Mouse (Mus musculus): Measurements from ENCODE around the gene Map3k3. TPM values are rescaled to one million over a fixed set of nuclear protein-coding genes. Genes with fewer than 3 reads are reported as not detected.
"Not testable (repeated sequence)": the region's sequence is repeated elsewhere in the genome, so short reads cannot be mapped to it uniquely, and the experiment has no call there.

Gene Map3k3
- 10 to 100 TPM; 30.2 to 37.4 (median 35.1) TPM for total RNA-seq (2022)

GRCm38 (mm10) chr11:106083708-106084701 is at the start of gene Map3k3:
Map3k3 (plus strand) TSS chr11:106084613.
- DNase-seq (ENCODE audit: low spot score in 2 of 2): peak; percentile 100

GRCm38 (mm10) chr11:106034986-106035385 is 49.4 kb upstream of the Map3k3 start:
- no peak for DNase-seq (ENCODE audit: low spot score in 2 of 2)

- DNase-seq (ENCODE audit: low spot score in 2 of 2): peak; percentile 98 to 99
Measured at GRCm38 (mm10) chr11:106036548-106037417, 47.6 kb upstream of the Map3k3 start, which contains the start of gene Dcaf7. Dcaf7 (plus strand) TSS chr11:106036872.

GRCm38 (mm10) chr11:106037418-106037751 is 47.0 kb upstream of the Map3k3 start:
- peak; percentile 63 to 74 for DNase-seq (ENCODE audit: low spot score in 2 of 2)

GRCm38 (mm10) chr11:106044349-106044748 is 40.1 kb upstream of the Map3k3 start:
- no peak for DNase-seq (ENCODE audit: low spot score in 2 of 2)

- DNase-seq (ENCODE audit: low spot score in 2 of 2): no peak
Measured at GRCm38 (mm10) chr11:106045256-106045655, 39.2 kb upstream of the Map3k3 start.

GRCm38 (mm10) chr11:106045780-106046179 is 38.6 kb upstream of the Map3k3 start:
- no peak for DNase-seq (ENCODE audit: low spot score in 2 of 2)

GRCm38 (mm10) chr11:106046584-106046983 is 37.8 kb upstream of the Map3k3 start:
- DNase-seq (ENCODE audit: low spot score in 2 of 2): no peak

- no peak for DNase-seq (ENCODE audit: low spot score in 2 of 2)
Measured at GRCm38 (mm10) chr11:106053921-106054320, 30.5 kb upstream of the Map3k3 start.

GRCm38 (mm10) chr11:106054600-106054999 is 29.8 kb upstream of the Map3k3 start:
- DNase-seq (ENCODE audit: low spot score in 2 of 2): no peak

- DNase-seq (ENCODE audit: low spot score in 2 of 2): no peak
Measured at GRCm38 (mm10) chr11:106055341-106055740, 29.1 kb upstream of the Map3k3 start.

- DNase-seq (ENCODE audit: low spot score in 2 of 2): no peak
Measured at GRCm38 (mm10) chr11:106056819-106057491, 27.5 kb upstream of the Map3k3 start.

GRCm38 (mm10) chr11:106058020-106058419 is 26.4 kb upstream of the Map3k3 start:
- no peak for DNase-seq (ENCODE audit: low spot score in 2 of 2)

- DNase-seq (ENCODE audit: low spot score in 2 of 2): no peak
Measured at GRCm38 (mm10) chr11:106060549-106060948, 23.9 kb upstream of the Map3k3 start.

- no peak for DNase-seq (ENCODE audit: low spot score in 2 of 2)
Measured at GRCm38 (mm10) chr11:106061311-106061710, 23.1 kb upstream of the Map3k3 start.

GRCm38 (mm10) chr11:106063756-106064155 is 20.7 kb upstream of the Map3k3 start:
- DNase-seq (ENCODE audit: low spot score in 2 of 2): no peak

GRCm38 (mm10) chr11:106065073-106065922 is 19.1 kb upstream of the Map3k3 start:
- DNase-seq (ENCODE audit: low spot score in 2 of 2): no peak

- DNase-seq (ENCODE audit: low spot score in 2 of 2): peak; percentile 90 to 94
Measured at GRCm38 (mm10) chr11:106065923-106066571, 18.4 kb upstream of the Map3k3 start, which contains the start of gene Taco1. Taco1 (plus strand) TSS chr11:106066061.

- DNase-seq (ENCODE audit: low spot score in 2 of 2): not testable (repeated sequence)
Measured at GRCm38 (mm10) chr11:106066616-106067015, 17.8 kb upstream of the Map3k3 start.

GRCm38 (mm10) chr11:106073774-106074173 is 10.6 kb upstream of the Map3k3 start:
- DNase-seq (ENCODE audit: low spot score in 2 of 2): no peak

Measured in layer of hippocampus, adult 8-10 months (tissue).